Mouse (Mus musculus) spleen, postnatal 10 days (tissue): ENCODE measurements around the gene Sprr2h.

Experiments
- DNase-seq, 2 experiments: peaks; one replicate each; pipeline ENCODE4 v3.0.0; 2021 to 2022; ENCODE audit warnings: low spot score in 2 of 2

The Sprr2h gene

GRCm38 (mm10) chr3:92385385-92385784, at the start of gene Sprr2h:
TSS of gene Sprr2h (plus strand) at chr3:92385685.
- DNase-seq: no peak

- no peak for DNase-seq
These were observed 49.2 kb upstream of the Sprr2h start for GRCm38 (mm10) chr3:92336278-92336677.

GRCm38 (mm10) chr3:92338840-92339239, 46.6 kb upstream of the Sprr2h start, which contains the start of gene Sprr2d:
TSS of gene Sprr2d (plus strand) at chr3:92339140.
- DNase-seq: no peak

- DNase-seq: no peak
These were observed 33.6 kb upstream of the Sprr2h start, which contains the start of gene Sprr2e for GRCm38 (mm10) chr3:92351843-92352242. TSS of gene Sprr2e (plus strand) at chr3:92352143.

GRCm38 (mm10) chr3:92361619-92362018, 23.9 kb upstream of the Sprr2h start:
- DNase-seq: no peak

GRCm38 (mm10) chr3:92364887-92365286, 20.6 kb upstream of the Sprr2h start, which contains the start of gene Sprr2f:
TSS of gene Sprr2f (plus strand) at chr3:92365187.
- no peak for DNase-seq

- no peak for DNase-seq
These were observed 11.9 kb upstream of the Sprr2h start for GRCm38 (mm10) chr3:92373613-92374012.

GRCm38 (mm10) chr3:92394301-92394700, 8.8 kb downstream of the Sprr2h start:
- no peak for DNase-seq

- DNase-seq: no peak
These were observed 22.2 kb downstream of the Sprr2h start, which contains the start of gene Sprr2i for GRCm38 (mm10) chr3:92407691-92408090. TSS of gene Sprr2i (plus strand) at chr3:92407991.

GRCm38 (mm10) chr3:92417782-92418181, 32.3 kb downstream of the Sprr2h start, which contains the start of gene Sprr2j-ps:
TSS of gene Sprr2j-ps (plus strand) at chr3:92418082.
- DNase-seq: no peak

- no peak for DNase-seq
These were observed 43.8 kb downstream of the Sprr2h start, which contains the start of gene Gm9774 for GRCm38 (mm10) chr3:92429323-92429722. TSS of gene Gm9774 (minus strand) at chr3:92429423.

GRCm38 (mm10) chr3:92432282-92432681, 46.8 kb downstream of the Sprr2h start, which contains the start of gene Sprr2k:
TSS of gene Sprr2k (plus strand) at chr3:92432582.
- DNase-seq: no peak
